Mouse (Mus musculus) G1E (cell line): ENCODE measurements at regions not wholly inside any gene's neighbourhood (a gene's known extent, or its start where the extent isn't known, plus 50 kb on each side); places are given as distances from the start of the nearest gene placed in this dataset.

Source experiments
- ATAC-seq: 2 replicates; pipeline ENCODE4 v1.8.0; 2016; ENCODE audit warnings: mild to moderate bottlenecking; ENCODE audit not compliant: insufficient number of reproducible peaks, poor library complexity, low FRiP score, severe bottlenecking; ENCODE audit errors: extremely low read depth
- DNase-seq: peaks from one replicate; pipeline ENCODE4 v3.0.0; 2012; ENCODE audit warnings: low spot score
- H3K27me3 ChIP-seq: 2 replicates; pipeline ENCODE4 v1.6.1; 2012; ENCODE audit warnings: mild to moderate bottlenecking, low read length, inconsistent platforms; ENCODE audit not compliant: insufficient read depth
- H3K36me3 ChIP-seq: replicated peaks from 2 replicates; pipeline ENCODE3; 2012; ENCODE audit warnings: mild to moderate bottlenecking, inconsistent platforms
- H3K4me1 ChIP-seq: 2 replicates; pipeline ENCODE4 v1.6.1; 2012; ENCODE audit warnings: low read depth, low read length, inconsistent platforms, mixed read lengths; ENCODE audit not compliant: insufficient read depth
- H3K4me3 ChIP-seq: 2 replicates; pipeline ENCODE4 v1.5.1; 2012; ENCODE audit warnings: low read depth, mild to moderate bottlenecking, inconsistent platforms, low read length, moderate library complexity, mixed read lengths
- H3K9me3 ChIP-seq: replicated peaks from 2 replicates; pipeline ENCODE4 v1.6.1; 2012; ENCODE audit warnings: inconsistent platforms
- CTCF ChIP-seq: IDR thresholded peaks from 2 replicates; pipeline ENCODE4 v1.5.1; 2012; ENCODE audit warnings: low read depth, low read length, inconsistent platforms, mixed read lengths
- GATA1 ChIP-seq: IDR thresholded peaks from 2 replicates; pipeline ENCODE4 v1.6.1; 2012; ENCODE audit warnings: borderline replicate concordance, low read length, inconsistent platforms, mixed read lengths
- GATA2 ChIP-seq: IDR thresholded peaks from 2 replicates; pipeline ENCODE4 v1.6.1; 2012; ENCODE audit warnings: low read depth, low read length, inconsistent platforms, borderline replicate concordance
- POLR2AphosphoS5 ChIP-seq: IDR thresholded peaks from 2 replicates; pipeline ENCODE4 v1.6.1; 2012; ENCODE audit warnings: low read depth, low read length, inconsistent platforms; ENCODE audit not compliant: insufficient replicate concordance
- TAL1 ChIP-seq: conservative IDR thresholded peaks from 2 replicates; pipeline ENCODE4 v1.6.1; 2012; ENCODE audit warnings: low read depth, low read length, inconsistent platforms, mixed read lengths

DNA sequence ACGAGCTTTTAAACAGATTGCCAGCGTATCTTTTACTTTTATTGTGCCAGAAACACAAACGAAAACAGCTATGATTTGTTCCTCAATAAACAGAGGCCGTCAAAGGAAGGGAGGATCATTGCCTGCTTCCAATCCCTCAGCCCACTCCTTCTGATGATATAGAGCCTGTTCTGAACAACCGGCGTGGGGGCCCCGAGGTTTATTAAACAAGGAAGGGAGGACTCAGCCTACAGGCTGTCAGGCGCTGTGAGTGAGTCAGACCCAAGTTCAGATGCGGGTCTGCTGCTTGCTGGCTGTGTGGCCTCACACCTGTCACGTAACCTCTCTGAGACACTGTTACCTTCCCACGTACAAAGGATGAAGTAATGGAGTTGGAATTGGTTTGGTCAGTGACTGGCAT lies 68.1 kb upstream of the Kazn start:
- no peak for ATAC-seq

DNA sequence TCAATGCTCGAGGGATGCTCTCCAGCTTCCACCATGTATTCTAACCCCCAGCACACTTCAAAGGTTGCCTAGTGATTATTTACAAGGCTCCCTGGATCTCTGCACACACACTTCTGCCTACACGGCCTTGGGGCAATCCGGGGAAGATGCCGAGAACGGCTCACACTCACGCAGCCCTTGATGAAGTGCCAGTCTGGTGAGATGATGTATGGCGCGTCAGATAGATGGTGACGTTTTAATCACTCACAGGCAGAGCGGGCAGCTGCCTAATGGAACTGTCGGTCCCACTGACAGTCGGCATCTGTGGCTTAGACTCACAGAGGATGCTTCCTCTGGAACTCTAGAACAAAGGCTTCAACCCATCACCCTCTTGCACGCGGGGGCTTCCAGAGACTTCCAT lies 66.9 kb upstream of the Kazn start:
- no peak for DNase-seq
- H3K4me3 ChIP-seq = no peak overlapping the region; the same call in 1 of the 2 replicates
- TF ChIP-seq CTCF (no peak), TAL1 (no peak), GATA2 (no peak), POLR2AphosphoS5 (no peak), GATA1 (no peak)
- no peak for ATAC-seq
- peaks cover 91% of the 10 kb centered on the region for H3K9me3 ChIP-seq
- no peaks in the 10 kb centered on the region for H3K27me3 ChIP-seq
- no peaks in the 10 kb centered on the region for H3K4me1 ChIP-seq
- no peaks in the 10 kb centered on the region for H3K36me3 ChIP-seq

More for the DNA sequence above, 68.1 kb upstream of the Kazn start:
- TF ChIP-seq GATA2 (no peak), CTCF (no peak), TAL1 (no peak), POLR2AphosphoS5 (no peak), GATA1 (no peak)
- DNase-seq = no peak
- H3K4me1 ChIP-seq = no peaks in the 10 kb centered on the region
- no peak overlapping the region for H3K4me3 ChIP-seq
- H3K36me3 ChIP-seq = no peaks in the 10 kb centered on the region
- H3K9me3 ChIP-seq = peaks cover 87% of the 10 kb centered on the region
- no peaks in the 10 kb centered on the region for H3K27me3 ChIP-seq

DNA sequence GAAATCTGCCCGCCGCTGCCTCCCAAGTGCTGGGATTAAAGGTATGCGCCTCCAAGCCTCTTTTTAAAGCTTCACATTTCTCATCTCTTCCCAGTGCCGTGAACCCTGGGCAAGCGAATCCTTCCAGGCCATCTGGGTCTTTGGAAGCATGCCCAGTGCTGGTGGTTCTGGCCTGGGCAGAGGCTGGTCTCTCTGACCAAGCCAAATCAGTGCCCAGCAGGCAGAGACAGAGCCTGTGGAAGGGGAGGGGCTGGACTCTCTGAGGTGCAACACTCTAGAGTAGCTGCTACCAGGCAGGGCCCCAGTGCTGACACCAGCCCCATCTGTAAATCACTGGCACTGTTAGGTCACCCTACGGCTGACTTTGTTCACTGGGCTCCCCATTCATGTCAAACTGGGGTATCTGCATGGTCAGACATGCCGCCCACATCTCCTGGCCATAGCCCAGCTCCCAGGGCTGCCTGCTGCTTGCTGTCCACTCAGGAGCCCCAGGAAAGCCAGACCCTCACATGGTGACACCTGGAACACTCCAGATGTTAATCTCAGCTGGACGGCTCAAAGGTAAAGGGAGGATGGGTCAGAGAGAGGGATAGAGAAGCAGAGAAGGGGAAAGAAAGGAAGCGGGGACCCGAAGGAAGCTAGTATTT lies 64.3 kb upstream of the Kazn start:
- no peak for ATAC-seq
- H3K27me3 ChIP-seq = no peaks in the 10 kb centered on the region
- DNase-seq = no peak
- no peaks in the 10 kb centered on the region for H3K4me1 ChIP-seq
- no peak for TF ChIP-seq GATA2
- TF ChIP-seq POLR2AphosphoS5 = no peak
- no peak for TF ChIP-seq TAL1
- no peak for TF ChIP-seq CTCF
- TF ChIP-seq GATA1 = no peak
- no peak overlapping the region for H3K4me3 ChIP-seq
- no peaks in the 10 kb centered on the region for H3K36me3 ChIP-seq
- H3K9me3 ChIP-seq = peaks cover 93% of the 10 kb centered on the region

GRCm38 (mm10) chr4:142302724-142303120 lies 63.5 kb upstream of the Kazn start:
- TF ChIP-seq CTCF = no peak
- no peak for TF ChIP-seq GATA2
- no peak for TF ChIP-seq TAL1
- no peak for TF ChIP-seq POLR2AphosphoS5
- no peak for TF ChIP-seq GATA1
- Histone ChIP-seq H3K4me3 (no peak overlapping the region), H3K9me3 (peaks cover 90% of the 10 kb centered on the region), H3K27me3 (no peaks in the 10 kb centered on the region), H3K36me3 (no peaks in the 10 kb centered on the region), H3K4me1 (no peaks in the 10 kb centered on the region)
- DNase-seq = no peak
- ATAC-seq = no peak

DNA sequence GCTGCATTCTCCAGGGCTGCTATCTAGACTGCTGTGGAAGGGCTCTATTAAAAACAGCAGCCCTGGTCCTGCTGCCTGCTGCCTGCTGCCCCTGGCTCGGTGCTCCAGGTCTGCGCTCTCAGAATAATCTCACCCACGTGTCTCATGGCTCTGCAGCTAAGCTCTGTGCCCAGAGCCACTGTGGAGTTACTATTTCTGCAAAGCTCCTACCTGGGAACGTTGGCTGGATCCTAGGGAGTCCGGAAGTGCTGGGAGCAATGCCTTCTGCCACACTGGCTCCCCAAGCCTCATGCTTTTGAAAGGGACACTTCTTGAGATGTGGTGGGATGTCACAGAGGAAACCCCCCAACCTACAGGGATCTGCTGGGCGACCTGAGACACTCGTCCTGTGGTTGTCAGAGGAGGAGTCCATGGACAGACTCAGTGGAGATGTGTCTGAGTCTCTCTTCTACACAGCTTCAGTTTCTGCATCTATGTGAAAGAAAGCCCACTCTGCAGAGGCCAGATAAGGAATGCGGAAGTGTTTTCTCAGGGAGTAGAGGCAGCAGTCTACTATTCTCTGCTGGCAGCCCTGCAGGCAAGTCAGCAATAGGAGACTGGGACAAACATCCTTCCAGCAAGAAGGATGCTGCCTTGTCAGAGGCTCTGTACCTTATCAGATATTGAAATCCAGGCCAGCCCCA lies 63.0 kb upstream of the Kazn start:
- ATAC-seq (no peak), DNase-seq (no peak)
- Histone ChIP-seq H3K36me3 (no peaks in the 10 kb centered on the region), H3K4me1 (no peaks in the 10 kb centered on the region), H3K9me3 (peaks cover 90% of the 10 kb centered on the region), H3K27me3 (no peaks in the 10 kb centered on the region), H3K4me3 (no peak overlapping the region)
- TF ChIP-seq TAL1 (no peak), GATA2 (no peak), CTCF (no peak), POLR2AphosphoS5 (no peak)

- no peak for DNase-seq
- H3K4me3 ChIP-seq = no peak overlapping the region
- H3K9me3 ChIP-seq = peaks cover 85% of the 10 kb centered on the region
- no peaks in the 10 kb centered on the region for H3K36me3 ChIP-seq
- no peaks in the 10 kb centered on the region for H3K4me1 ChIP-seq
- no peaks in the 10 kb centered on the region for H3K27me3 ChIP-seq
- no peak for ATAC-seq
- TF ChIP-seq POLR2AphosphoS5 (no peak), GATA1 (no peak), CTCF (no peak), GATA2 (no peak), TAL1 (no peak)
Observed at GRCm38 (mm10) chr4:142298770-142299337, 59.7 kb upstream of the Kazn start.
